Mouse (Mus musculus) testis, adult 2 months (tissue): ENCODE measurements around the gene Gucy2c.

ENCODE experiments used
- CTCF ChIP-seq: fragments of 200-500 bp; IDR thresholded peaks from 2 replicates; pipeline ENCODE4 v1.5.1; 2012; ENCODE audit warnings: low read depth, mild to moderate bottlenecking, inconsistent platforms, low read length, moderate library complexity; ENCODE audit not compliant: control insufficient read depth, insufficient read depth, insufficient replicate concordance
- POLR2A ChIP-seq: fragments of 200-500 bp; IDR thresholded peaks from 2 replicates; pipeline ENCODE4 v1.6.1; 2012; ENCODE audit warnings: low read depth, mild to moderate bottlenecking, inconsistent platforms, low read length, moderate library complexity; ENCODE audit not compliant: control insufficient read depth

DNA sequence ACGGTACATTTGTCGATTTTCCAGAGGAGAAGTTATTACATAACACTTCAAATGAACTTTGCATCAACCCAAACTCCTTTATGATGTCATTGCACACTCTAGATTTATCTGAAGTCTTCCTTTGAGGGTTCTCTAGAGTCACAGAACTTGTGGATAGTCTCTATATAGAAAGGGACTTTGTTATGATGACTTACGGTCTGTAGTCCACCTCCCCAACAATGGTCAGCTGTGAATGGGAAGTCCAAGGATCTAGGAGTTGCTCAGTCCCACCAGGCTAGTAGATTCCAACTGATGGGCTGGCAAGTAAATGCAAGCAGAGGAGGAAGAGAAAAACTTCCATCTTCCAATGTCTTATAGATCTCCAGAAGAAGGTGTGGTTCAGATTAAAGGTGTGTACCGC, 47.1 kb upstream of the Gucy2c start:
- no peak for TF ChIP-seq POLR2A
- no peak for TF ChIP-seq CTCF
